Mouse (Mus musculus): ENCODE measurements at regions not wholly inside any gene's neighbourhood (a gene's known extent, or its start where the extent isn't known, plus 50 kb on each side); places are given as distances from the start of the nearest gene placed in this dataset.

- no peaks in the 10 kb centered on the region for H3K36me3 ChIP-seq (ENCODE audit: control insufficient read depth, insufficient read depth)
- H3K27me3 ChIP-seq (ENCODE audit: control insufficient read depth, insufficient read depth, insufficient read length), result no peaks in the 10 kb centered on the region
- no peaks in the 10 kb centered on the region for H3K79me2 ChIP-seq (ENCODE audit: control insufficient read depth, insufficient read depth)
- TF ChIP-seq CTCF (IDR thresholded peaks at IDR 0.05; ENCODE audit: control insufficient read depth, insufficient read depth, insufficient read length), result no peak
- TF ChIP-seq CEBPB (IDR thresholded peaks at IDR 0.05; ENCODE audit: low read depth), result no peak
- TF ChIP-seq MAX (IDR thresholded peaks at IDR 0.05), result no peak
- TF ChIP-seq MYOD1 (IDR thresholded peaks at IDR 0.05; ENCODE audit: control insufficient read depth, insufficient read length, low read depth), result no peak
- TF ChIP-seq FOSL1 (IDR thresholded peaks at IDR 0.05; ENCODE audit: insufficient read depth, low read length, poor library complexity, severe bottlenecking), result no peak
- no peak for TF ChIP-seq USF1 (IDR thresholded peaks at IDR 0.05; ENCODE audit: low read depth)
- no peak for TF ChIP-seq MYOG (IDR thresholded peaks at IDR 0.05; ENCODE audit: control insufficient read depth, extremely low read depth, insufficient read length)
- H3K79me3 ChIP-seq (ENCODE audit: low read depth), result no peaks in the 10 kb centered on the region
- no peak overlapping the region for H3ac ChIP-seq (ENCODE audit: control insufficient read depth, insufficient read length, low read depth)
- H3K4me3 ChIP-seq (ENCODE audit: insufficient read depth, poor library complexity, severe bottlenecking), result no peak overlapping the region
Observed at GRCm38 (mm10) chr5:64647417-64648125, 155.6 kb upstream of the Klf3 start.

- TF ChIP-seq CTCF (IDR thresholded peaks at IDR 0.05; ENCODE audit: control insufficient read depth, insufficient read depth, insufficient read length) (no peak), USF1 (IDR thresholded peaks at IDR 0.05; ENCODE audit: low read depth) (no peak), CEBPB (IDR thresholded peaks at IDR 0.05; ENCODE audit: low read depth) (no peak), MYOD1 (IDR thresholded peaks at IDR 0.05; ENCODE audit: control insufficient read depth, insufficient read length, low read depth) (no peak), MYOG (IDR thresholded peaks at IDR 0.05; ENCODE audit: control insufficient read depth, extremely low read depth, insufficient read length) (no peak), MAX (IDR thresholded peaks at IDR 0.05) (no peak), FOSL1 (IDR thresholded peaks at IDR 0.05; ENCODE audit: insufficient read depth, low read length, poor library complexity, severe bottlenecking) (no peak)
- no peaks in the 10 kb centered on the region for H3K27me3 ChIP-seq (ENCODE audit: control insufficient read depth, insufficient read depth, insufficient read length)
- no peaks in the 10 kb centered on the region for H3K36me3 ChIP-seq (ENCODE audit: control insufficient read depth, insufficient read depth)
- H3K79me2 ChIP-seq (ENCODE audit: control insufficient read depth, insufficient read depth), result no peaks in the 10 kb centered on the region
- H3K4me3 ChIP-seq (ENCODE audit: insufficient read depth, poor library complexity, severe bottlenecking), result no peak overlapping the region
- no peak overlapping the region for H3ac ChIP-seq (ENCODE audit: control insufficient read depth, insufficient read length, low read depth)
- no peaks in the 10 kb centered on the region for H3K79me3 ChIP-seq (ENCODE audit: low read depth)
Observed at GRCm38 (mm10) chr5:64648492-64648891, 154.7 kb upstream of the Klf3 start.

DNA sequence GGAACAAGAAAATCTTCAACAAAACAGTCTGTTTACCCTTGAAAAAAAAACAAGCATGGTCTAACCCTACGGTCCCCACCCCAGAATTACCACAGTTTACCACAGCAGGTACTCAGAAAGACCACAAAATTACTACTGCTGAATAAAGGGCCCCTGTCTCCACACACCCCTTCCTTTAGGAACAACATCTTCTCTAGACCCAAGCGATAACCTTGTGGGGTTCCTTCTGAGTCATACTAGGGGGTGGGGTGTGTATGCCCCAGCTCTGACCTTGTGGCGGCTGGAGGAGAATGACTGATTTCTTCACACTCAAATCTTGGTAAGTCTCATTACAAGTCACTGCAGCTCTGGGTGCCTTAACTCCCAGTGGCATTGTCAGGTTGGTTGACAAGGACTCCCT lies 151.8 kb upstream of the Klf3 start:
- Histone ChIP-seq H3K79me2 (ENCODE audit: control insufficient read depth, insufficient read depth) (no peaks in the 10 kb centered on the region), H3K27me3 (ENCODE audit: control insufficient read depth, insufficient read depth, insufficient read length) (no peaks in the 10 kb centered on the region)
- TF ChIP-seq CTCF (IDR thresholded peaks at IDR 0.05; ENCODE audit: control insufficient read depth, insufficient read depth, insufficient read length) (no peak), MAX (IDR thresholded peaks at IDR 0.05) (no peak), MYOD1 (IDR thresholded peaks at IDR 0.05; ENCODE audit: control insufficient read depth, insufficient read length, low read depth) (no peak), MYOG (IDR thresholded peaks at IDR 0.05; ENCODE audit: control insufficient read depth, extremely low read depth, insufficient read length) (no peak), USF1 (IDR thresholded peaks at IDR 0.05; ENCODE audit: low read depth) (no peak), FOSL1 (IDR thresholded peaks at IDR 0.05; ENCODE audit: insufficient read depth, low read length, poor library complexity, severe bottlenecking) (peak; percentile 53), CEBPB (IDR thresholded peaks at IDR 0.05; ENCODE audit: low read depth) (no peak)

GRCm38 (mm10) chr5:64653764-64654163 lies 149.4 kb upstream of the Klf3 start:
- H3K36me3 ChIP-seq (ENCODE audit: control insufficient read depth, insufficient read depth), result no peaks in the 10 kb centered on the region
- no peak overlapping the region for H3K4me3 ChIP-seq (ENCODE audit: insufficient read depth, poor library complexity, severe bottlenecking)
- no peak for TF ChIP-seq FOSL1 (IDR thresholded peaks at IDR 0.05; ENCODE audit: insufficient read depth, low read length, poor library complexity, severe bottlenecking)
- TF ChIP-seq MYOG (IDR thresholded peaks at IDR 0.05; ENCODE audit: control insufficient read depth, extremely low read depth, insufficient read length), result no peak
- TF ChIP-seq MYOD1 (IDR thresholded peaks at IDR 0.05; ENCODE audit: control insufficient read depth, insufficient read length, low read depth), result no peak
- no peak for TF ChIP-seq USF1 (IDR thresholded peaks at IDR 0.05; ENCODE audit: low read depth)
- TF ChIP-seq CEBPB (IDR thresholded peaks at IDR 0.05; ENCODE audit: low read depth), result no peak
- TF ChIP-seq CTCF (IDR thresholded peaks at IDR 0.05; ENCODE audit: control insufficient read depth, insufficient read depth, insufficient read length), result no peak
- no peak for TF ChIP-seq MAX (IDR thresholded peaks at IDR 0.05)
- H3K79me2 ChIP-seq (ENCODE audit: control insufficient read depth, insufficient read depth), result no peaks in the 10 kb centered on the region
- H3K27me3 ChIP-seq (ENCODE audit: control insufficient read depth, insufficient read depth, insufficient read length), result no peaks in the 10 kb centered on the region
- no peak overlapping the region for H3ac ChIP-seq (ENCODE audit: control insufficient read depth, insufficient read length, low read depth)
- no peaks in the 10 kb centered on the region for H3K79me3 ChIP-seq (ENCODE audit: low read depth)

More for the DNA sequence above, 151.8 kb upstream of the Klf3 start:
- Histone ChIP-seq H3K4me3 (ENCODE audit: insufficient read depth, poor library complexity, severe bottlenecking) (no peak overlapping the region), H3K36me3 (ENCODE audit: control insufficient read depth, insufficient read depth) (no peaks in the 10 kb centered on the region), H3ac (ENCODE audit: control insufficient read depth, insufficient read length, low read depth) (no peak overlapping the region), H3K79me3 (ENCODE audit: low read depth) (no peaks in the 10 kb centered on the region)

GRCm38 (mm10) chr5:64655286-64655685 lies 147.9 kb upstream of the Klf3 start:
- H3K27me3 ChIP-seq (ENCODE audit: control insufficient read depth, insufficient read depth, insufficient read length), result no peaks in the 10 kb centered on the region
- no peak for TF ChIP-seq MYOG (IDR thresholded peaks at IDR 0.05; ENCODE audit: control insufficient read depth, extremely low read depth, insufficient read length)
- no peak for TF ChIP-seq CTCF (IDR thresholded peaks at IDR 0.05; ENCODE audit: control insufficient read depth, insufficient read depth, insufficient read length)
- no peak for TF ChIP-seq MAX (IDR thresholded peaks at IDR 0.05)
- no peak for TF ChIP-seq MYOD1 (IDR thresholded peaks at IDR 0.05; ENCODE audit: control insufficient read depth, insufficient read length, low read depth)
- TF ChIP-seq CEBPB (IDR thresholded peaks at IDR 0.05; ENCODE audit: low read depth), result no peak
- TF ChIP-seq USF1 (IDR thresholded peaks at IDR 0.05; ENCODE audit: low read depth), result no peak
- TF ChIP-seq FOSL1 (IDR thresholded peaks at IDR 0.05; ENCODE audit: insufficient read depth, low read length, poor library complexity, severe bottlenecking), result no peak
- H3K4me3 ChIP-seq (ENCODE audit: insufficient read depth, poor library complexity, severe bottlenecking), result no peak overlapping the region
- H3K36me3 ChIP-seq (ENCODE audit: control insufficient read depth, insufficient read depth), result no peaks in the 10 kb centered on the region
- no peaks in the 10 kb centered on the region for H3K79me3 ChIP-seq (ENCODE audit: low read depth)
- H3K79me2 ChIP-seq (ENCODE audit: control insufficient read depth, insufficient read depth), result no peaks in the 10 kb centered on the region
- H3ac ChIP-seq (ENCODE audit: control insufficient read depth, insufficient read length, low read depth), result no peak overlapping the region
